Mouse (Mus musculus) kidney, embryonic 16.5 days (tissue): ENCODE measurements around the gene Naaladl2. TPM values are rescaled to one million over a fixed set of nuclear protein-coding genes. Genes with fewer than 3 reads are reported as not detected.

Source experiments
- ATAC-seq: fragments of 200-750 bp; cut with Nextera tagmentation; 2 replicates; pipeline ENCODE4 v1.8.0; 2017; ENCODE audit warnings: moderate TSS enrichment; ENCODE audit not compliant: low FRiP score, low TSS enrichment
- H3K27ac ChIP-seq: fragments of 300-500 bp; sonication (generic); 2 replicates; pipeline ENCODE4 v1.5.1; 2014; ENCODE audit warnings: low read length
- H3K27me3 ChIP-seq: fragments of 300-500 bp; sonication (generic); 2 replicates; pipeline ENCODE4 v1.6.1; 2014; ENCODE audit warnings: low read length, control low read depth, mixed read lengths; ENCODE audit not compliant: insufficient read depth
- H3K36me3 ChIP-seq: fragments of 300-500 bp; sonication (generic); 2 replicates; pipeline ENCODE4 v1.6.1; 2014; ENCODE audit warnings: low read length, control low read depth, mixed read lengths; ENCODE audit not compliant: insufficient read depth
- H3K4me1 ChIP-seq: fragments of 300-500 bp; sonication (generic); 2 replicates; pipeline ENCODE4 v1.6.1; 2014; ENCODE audit warnings: low read length, control low read depth, mixed read lengths; ENCODE audit not compliant: insufficient read depth
- H3K4me2 ChIP-seq: fragments of 300-500 bp; sonication (generic); replicated peaks from 2 replicates; pipeline ENCODE4 v1.6.1; 2014; ENCODE audit warnings: low read depth, low read length
- H3K4me3 ChIP-seq: fragments of 300-500 bp; sonication (generic); 2 replicates; pipeline ENCODE4 v1.5.1; 2014; ENCODE audit warnings: mild to moderate bottlenecking, low read length
- H3K9ac ChIP-seq: fragments of 300-500 bp; sonication (generic); replicated peaks from 2 replicates; pipeline ENCODE4 v1.6.1; 2014; ENCODE audit warnings: low read length
- H3K9me3 ChIP-seq: fragments of 300-500 bp; sonication (generic); 2 replicates; pipeline ENCODE4 v1.6.1; 2016; ENCODE audit warnings: low read length, control low read depth
- WGBS: fragments of 180-500 bp; shearing (Covaris S2); extraction: QIAGEN DNeasy Blood & Tissue Kit; methylation state at CpG from one replicate; pipeline ENCODE4 v1.1.7; 2014; 5-methylcytosine and 5-hydroxymethylcytosine counted together
- polyA plus RNA-seq: library from polyadenylated mRNA; unstranded; fragments of >200 nt; fragmentation: Nextera tagmentation; extraction: Ambion mirVana; gene quantifications from 2 replicates; pipeline ENCODE4 v1.2.1, GENCODE M21; 2015

Gene Naaladl2
- polyA plus RNA-seq, 1 experiment from 2014 or later = 3.3 TPM

- Histone ChIP-seq H3K9me3 (no peaks in the 10 kb centered on the region), H3K4me3 (no peak overlapping the region), H3K27me3 (no peaks in the 10 kb centered on the region), H3K36me3 (no peaks in the 10 kb centered on the region), H3K4me2 (no peak overlapping the region), H3K9ac (no peak overlapping the region), H3K27ac (no peak overlapping the region), H3K4me1 (no peaks in the 10 kb centered on the region)
- no peak for ATAC-seq
- WGBS = 82% methylated on average over 6 of the region's 6 CpGs
Measured at GRCm38 (mm10) chr3:24440621-24441020, 703.4 kb downstream of the Naaladl2 start.

GRCm38 (mm10) chr3:24432761-24433160 is 711.3 kb downstream of the Naaladl2 start:
- 85% methylated on average over 3 of the region's 3 CpGs for WGBS
- no peak overlapping the region for H3K9ac ChIP-seq
- no peak for ATAC-seq

GRCm38 (mm10) chr3:24391737-24392136 is 752.3 kb downstream of the Naaladl2 start:
- Histone ChIP-seq H3K9ac (no peak overlapping the region), H3K4me3 (no peak overlapping the region), H3K36me3 (no peaks in the 10 kb centered on the region), H3K27ac (no peak overlapping the region), H3K27me3 (no peaks in the 10 kb centered on the region), H3K9me3 (no peaks in the 10 kb centered on the region), H3K4me2 (no peak overlapping the region), H3K4me1 (no peaks in the 10 kb centered on the region)
- ATAC-seq = no peak

More at GRCm38 (mm10) chr3:24432761-24433160, 711.3 kb downstream of the Naaladl2 start:
- no peaks in the 10 kb centered on the region for H3K4me1 ChIP-seq
- H3K27me3 ChIP-seq = no peaks in the 10 kb centered on the region
- no peaks in the 10 kb centered on the region for H3K9me3 ChIP-seq
- H3K4me2 ChIP-seq = no peak overlapping the region
- no peak overlapping the region for H3K27ac ChIP-seq
- H3K36me3 ChIP-seq = no peaks in the 10 kb centered on the region
- H3K4me3 ChIP-seq = no peak overlapping the region

GRCm38 (mm10) chr3:24391311-24391710 is 752.8 kb downstream of the Naaladl2 start:
- Histone ChIP-seq H3K27ac (no peak overlapping the region), H3K27me3 (no peaks in the 10 kb centered on the region), H3K4me2 (no peak overlapping the region), H3K9ac (no peak overlapping the region), H3K36me3 (no peaks in the 10 kb centered on the region), H3K4me1 (no peaks in the 10 kb centered on the region), H3K9me3 (no peaks in the 10 kb centered on the region), H3K4me3 (no peak overlapping the region)
- 44% methylated on average over 1 of the region's 1 CpGs for WGBS
- no peak for ATAC-seq

GRCm38 (mm10) chr3:24355010-24355409 is 789.1 kb downstream of the Naaladl2 start:
- WGBS = 61% methylated on average over 2 of the region's 2 CpGs
- Histone ChIP-seq H3K4me1 (no peaks in the 10 kb centered on the region), H3K27ac (no peak overlapping the region)

GRCm38 (mm10) chr3:24321489-24322405 is 822.3 kb downstream of the Naaladl2 start:
- no peak overlapping the region for H3K4me2 ChIP-seq
- peak; percentile 61 for ATAC-seq
- no peaks in the 10 kb centered on the region for H3K36me3 ChIP-seq
- H3K27ac ChIP-seq = no peak overlapping the region
- H3K27me3 ChIP-seq = no peaks in the 10 kb centered on the region
- H3K9ac ChIP-seq = no peak overlapping the region
- H3K4me3 ChIP-seq = no peak overlapping the region
- WGBS = 59% methylated on average over 11 of the region's 11 CpGs
- H3K4me1 ChIP-seq = no peaks in the 10 kb centered on the region
- H3K9me3 ChIP-seq = no peaks in the 10 kb centered on the region

More at GRCm38 (mm10) chr3:24355010-24355409, 789.1 kb downstream of the Naaladl2 start:
- Histone ChIP-seq H3K4me2 (no peak overlapping the region), H3K36me3 (no peaks in the 10 kb centered on the region), H3K27me3 (no peaks in the 10 kb centered on the region), H3K4me3 (no peak overlapping the region), H3K9ac (no peak overlapping the region), H3K9me3 (no peaks in the 10 kb centered on the region)
- no peak for ATAC-seq

- Histone ChIP-seq H3K36me3 (no peaks in the 10 kb centered on the region), H3K9me3 (no peaks in the 10 kb centered on the region), H3K4me1 (no peaks in the 10 kb centered on the region), H3K9ac (no peak overlapping the region), H3K27ac (no peak overlapping the region), H3K4me3 (no peak overlapping the region), H3K27me3 (no peaks in the 10 kb centered on the region), H3K4me2 (no peak overlapping the region)
- 79% methylated on average over 4 of the region's 4 CpGs for whole genome bisulfite sequencing
- no peak for ATAC-seq
Measured at GRCm38 (mm10) chr3:24314658-24315297, 829.3 kb downstream of the Naaladl2 start.

GRCm38 (mm10) chr3:24225418-24225817 is 918.6 kb downstream of the Naaladl2 start:
- no peak for ATAC-seq
- H3K9ac ChIP-seq = no peak overlapping the region
- no peaks in the 10 kb centered on the region for H3K36me3 ChIP-seq
- no peaks in the 10 kb centered on the region for H3K9me3 ChIP-seq
- no peak overlapping the region for H3K4me3 ChIP-seq
- WGBS = 87% methylated on average over 2 of the region's 2 CpGs
- no peaks in the 10 kb centered on the region for H3K27me3 ChIP-seq
- H3K4me1 ChIP-seq = no peaks in the 10 kb centered on the region
- H3K27ac ChIP-seq = no peak overlapping the region
- H3K4me2 ChIP-seq = no peak overlapping the region

- 87% methylated on average over 1 of the region's 1 CpGs for WGBS
- Histone ChIP-seq H3K27me3 (no peaks in the 10 kb centered on the region), H3K4me2 (no peak overlapping the region), H3K27ac (no peak overlapping the region), H3K4me3 (no peak overlapping the region), H3K4me1 (no peaks in the 10 kb centered on the region), H3K9ac (no peak overlapping the region), H3K36me3 (no peaks in the 10 kb centered on the region), H3K9me3 (no peaks in the 10 kb centered on the region)
- no peak for ATAC-seq
Measured at GRCm38 (mm10) chr3:24217476-24217875, 926.6 kb downstream of the Naaladl2 start.

GRCm38 (mm10) chr3:24166531-24166930 is 977.5 kb downstream of the Naaladl2 start:
- Histone ChIP-seq H3K9ac (no peak overlapping the region), H3K4me1 (no peaks in the 10 kb centered on the region), H3K9me3 (no peaks in the 10 kb centered on the region), H3K27ac (no peak overlapping the region), H3K27me3 (no peaks in the 10 kb centered on the region), H3K4me3 (no peak overlapping the region), H3K36me3 (no peaks in the 10 kb centered on the region), H3K4me2 (no peak overlapping the region)
- no peak for ATAC-seq
